Mouse (Mus musculus): ENCODE data around the gene Zfp280b. TPM values are rescaled to one million over a fixed set of nuclear protein-coding genes. Genes with fewer than 3 reads are reported as not detected.

Gene Zfp280b
- polyA plus RNA-seq, 1 experiment from 2014 or later: 10.3 TPM

DNA sequence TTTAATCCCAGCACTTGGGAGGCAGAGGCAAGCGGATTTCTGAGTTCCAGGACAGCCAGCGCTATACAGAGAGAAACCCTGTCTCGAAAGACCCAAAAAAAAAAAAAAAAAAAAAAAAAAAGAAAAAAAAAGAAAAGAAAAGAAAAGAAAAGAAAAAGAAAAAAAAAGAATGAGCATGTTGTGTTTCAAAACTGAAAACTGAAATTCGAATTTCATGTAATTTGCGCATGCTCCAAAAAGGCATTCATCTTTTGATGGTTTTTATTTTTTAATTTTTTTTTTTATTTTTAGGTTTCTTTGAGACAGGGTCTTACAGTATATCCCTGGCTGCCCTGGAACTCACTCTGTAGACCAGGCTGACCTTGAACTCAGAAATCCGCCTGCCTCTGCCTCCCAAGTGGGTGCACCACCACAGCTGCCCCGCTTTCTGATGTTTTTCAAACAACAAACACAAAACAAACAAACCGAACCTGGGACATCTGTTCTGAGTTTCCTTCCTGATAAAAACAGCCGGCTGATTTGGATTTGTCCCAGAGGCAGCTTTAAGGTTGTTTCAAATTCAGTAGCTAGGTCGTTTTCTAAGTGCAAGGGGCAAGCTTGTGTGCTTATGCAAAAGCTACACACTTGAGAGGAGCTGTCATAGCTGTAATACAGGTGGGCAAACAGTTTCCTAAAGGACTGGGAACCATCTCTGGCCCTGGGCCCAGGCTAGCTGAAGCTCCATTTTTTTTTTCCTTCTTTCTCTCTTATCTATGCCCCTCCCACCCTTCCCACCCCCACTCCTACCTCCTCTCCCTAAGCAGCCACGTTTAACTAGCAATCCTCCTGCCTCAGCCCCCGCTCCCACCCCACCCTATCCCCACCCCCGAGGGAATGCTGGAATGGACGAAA, 694 bp upstream of the Zfp280b start:
- peak overlapping the region; percentile 87 for H3K4me3 ChIP-seq (replicated peaks)
- ATAC-seq (ENCODE audit: low FRiP score): peak; percentile 65
- H3K9ac ChIP-seq (replicated peaks): peak overlapping the region; percentile 67
- H3K4me1 ChIP-seq: peaks cover 18% of the 10 kb centered on the region
- 56% methylated on average over 14 of the region's 14 CpGs for WGBS
- H3K27me3 ChIP-seq (replicated peaks): no peaks in the 10 kb centered on the region
- peaks cover 8% of the 10 kb centered on the region for H3K36me3 ChIP-seq
- H3K9me3 ChIP-seq (replicated peaks): no peaks in the 10 kb centered on the region
- peak overlapping the region; percentile 80 for H3K4me2 ChIP-seq
- H3K27ac ChIP-seq (replicated peaks): peak overlapping the region; percentile 84

DNA sequence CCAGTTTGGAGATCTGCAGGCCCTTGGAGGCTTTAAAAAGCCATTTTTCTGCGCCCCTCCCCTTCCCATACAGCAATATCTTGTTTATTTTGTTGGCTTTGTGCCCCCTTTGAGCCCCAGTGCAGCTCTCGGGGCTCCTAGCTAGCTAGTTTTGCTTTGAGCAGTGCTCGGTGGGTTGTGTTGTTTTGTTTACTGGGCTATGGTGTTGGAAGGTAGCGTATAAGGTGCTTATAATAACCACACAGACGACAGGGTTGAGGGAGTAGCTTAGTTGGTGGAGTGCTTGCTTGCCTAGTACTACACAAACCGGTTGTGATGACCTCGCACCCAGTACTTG, 637 bp downstream of the Zfp280b start:
- Histone ChIP-seq H3K36me3 (peaks cover 21% of the 10 kb centered on the region), H3K4me1 (peaks cover 18% of the 10 kb centered on the region), H3K4me2 (peak overlapping the region; percentile 80), H3K27ac (replicated peaks) (peak overlapping the region; percentile 84), H3K9ac (replicated peaks) (peak overlapping the region; percentile 67), H3K4me3 (replicated peaks) (peak overlapping the region; percentile 87), H3K9me3 (replicated peaks) (no peaks in the 10 kb centered on the region), H3K27me3 (replicated peaks) (no peaks in the 10 kb centered on the region)
- WGBS: 21% methylated on average over 7 of the region's 7 CpGs
- 0 out of 2 replicates have a peak, but pooled peaks have one; percentile 15 for ATAC-seq (ENCODE audit: low FRiP score)

- H3K27ac ChIP-seq (replicated peaks): no peak overlapping the region
- H3K36me3 ChIP-seq: peaks cover 32% of the 10 kb centered on the region
- peak overlapping the region; percentile 80; the same call in 1 of the 2 replicates for H3K4me2 ChIP-seq
- no peak for ATAC-seq (ENCODE audit: low FRiP score)
- no peaks in the 10 kb centered on the region for H3K27me3 ChIP-seq (replicated peaks)
- H3K4me1 ChIP-seq: peaks cover 18% of the 10 kb centered on the region
- WGBS: 96% methylated on average over 8 of the region's 8 CpGs
- no peaks in the 10 kb centered on the region for H3K9me3 ChIP-seq (replicated peaks)
- H3K9ac ChIP-seq (replicated peaks): no peak overlapping the region
- no peak overlapping the region for H3K4me3 ChIP-seq (replicated peaks)
Observed at GRCm38 (mm10) chr10:76034001-76034600, 1.7 kb downstream of the Zfp280b start.

GRCm38 (mm10) chr10:76035277-76035676, 2.8 kb downstream of the Zfp280b start:
- ATAC-seq (ENCODE audit: low FRiP score): no peak
- peaks cover 43% of the 10 kb centered on the region for H3K36me3 ChIP-seq
- H3K4me1 ChIP-seq: peaks cover 18% of the 10 kb centered on the region
- no peak overlapping the region for H3K27ac ChIP-seq (replicated peaks)
- no peak overlapping the region for H3K9ac ChIP-seq (replicated peaks)
- no peaks in the 10 kb centered on the region for H3K9me3 ChIP-seq (replicated peaks)
- H3K4me2 ChIP-seq: no peak overlapping the region
- H3K27me3 ChIP-seq (replicated peaks): no peaks in the 10 kb centered on the region
- H3K4me3 ChIP-seq (replicated peaks): no peak overlapping the region

GRCm38 (mm10) chr10:76036962-76037361, 4.5 kb downstream of the Zfp280b start:
- no peaks in the 10 kb centered on the region for H3K27me3 ChIP-seq (replicated peaks)
- WGBS: 96% methylated on average over 5 of the region's 5 CpGs
- no peak overlapping the region for H3K4me2 ChIP-seq
- H3K27ac ChIP-seq (replicated peaks): no peak overlapping the region
- H3K9ac ChIP-seq (replicated peaks): no peak overlapping the region
- no peak overlapping the region for H3K4me3 ChIP-seq (replicated peaks)
- no peaks in the 10 kb centered on the region for H3K9me3 ChIP-seq (replicated peaks)
- H3K4me1 ChIP-seq: peaks cover 15% of the 10 kb centered on the region
- peaks cover 56% of the 10 kb centered on the region for H3K36me3 ChIP-seq
- ATAC-seq (ENCODE audit: low FRiP score): no peak

DNA sequence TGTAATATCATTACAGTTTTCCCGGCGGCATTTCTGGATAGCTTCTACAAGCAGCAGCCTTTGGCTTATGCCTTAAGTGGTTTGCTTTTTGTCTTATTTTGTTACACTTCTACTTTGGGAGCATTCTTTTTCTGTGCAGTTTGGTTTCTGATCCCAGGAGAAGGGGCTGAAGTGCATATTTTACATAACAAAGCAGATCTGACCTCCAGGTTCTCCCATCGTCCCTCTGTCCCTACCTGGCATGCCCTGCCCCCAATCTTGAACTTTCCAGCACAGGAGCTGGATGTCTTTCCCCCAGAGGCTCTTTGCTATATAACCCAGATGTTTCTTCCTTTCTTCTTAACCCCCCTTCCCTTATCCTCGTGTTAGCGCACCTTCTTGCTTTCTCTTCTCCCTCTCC, 12.9 kb downstream of the Zfp280b start:
- Histone ChIP-seq H3K36me3 (peaks cover 26% of the 10 kb centered on the region), H3K4me3 (replicated peaks) (no peak overlapping the region), H3K4me1 (no peaks in the 10 kb centered on the region), H3K9me3 (replicated peaks) (no peaks in the 10 kb centered on the region), H3K27me3 (replicated peaks) (no peaks in the 10 kb centered on the region), H3K27ac (replicated peaks) (no peak overlapping the region), H3K9ac (replicated peaks) (no peak overlapping the region), H3K4me2 (no peak overlapping the region)
- no peak for ATAC-seq (ENCODE audit: low FRiP score)
- 57% methylated on average over 5 of the region's 5 CpGs for WGBS

- Histone ChIP-seq H3K9me3 (replicated peaks) (no peaks in the 10 kb centered on the region), H3K4me1 (no peaks in the 10 kb centered on the region), H3K4me2 (no peak overlapping the region), H3K36me3 (peaks cover 14% of the 10 kb centered on the region), H3K27me3 (replicated peaks) (no peaks in the 10 kb centered on the region), H3K27ac (replicated peaks) (no peak overlapping the region), H3K9ac (replicated peaks) (no peak overlapping the region), H3K4me3 (replicated peaks) (no peak overlapping the region)
- no peak for ATAC-seq (ENCODE audit: low FRiP score)
- 72% methylated on average over 1 of the region's 1 CpGs for WGBS
Observed at GRCm38 (mm10) chr10:76046754-76047153, 14.3 kb downstream of the Zfp280b start.

- H3K9me3 ChIP-seq (replicated peaks): no peaks in the 10 kb centered on the region
- no peak overlapping the region for H3K4me3 ChIP-seq (replicated peaks)
- H3K4me2 ChIP-seq: no peak overlapping the region
- H3K4me1 ChIP-seq: no peaks in the 10 kb centered on the region
- no peaks in the 10 kb centered on the region for H3K27me3 ChIP-seq (replicated peaks)
- no peak for ATAC-seq (ENCODE audit: low FRiP score)
- peaks cover 14% of the 10 kb centered on the region for H3K36me3 ChIP-seq
- no peak overlapping the region for H3K27ac ChIP-seq (replicated peaks)
- no peak overlapping the region for H3K9ac ChIP-seq (replicated peaks)
- WGBS: 53% methylated on average over 5 of the region's 5 CpGs
Observed at GRCm38 (mm10) chr10:76047182-76047869, 14.9 kb downstream of the Zfp280b start.

DNA sequence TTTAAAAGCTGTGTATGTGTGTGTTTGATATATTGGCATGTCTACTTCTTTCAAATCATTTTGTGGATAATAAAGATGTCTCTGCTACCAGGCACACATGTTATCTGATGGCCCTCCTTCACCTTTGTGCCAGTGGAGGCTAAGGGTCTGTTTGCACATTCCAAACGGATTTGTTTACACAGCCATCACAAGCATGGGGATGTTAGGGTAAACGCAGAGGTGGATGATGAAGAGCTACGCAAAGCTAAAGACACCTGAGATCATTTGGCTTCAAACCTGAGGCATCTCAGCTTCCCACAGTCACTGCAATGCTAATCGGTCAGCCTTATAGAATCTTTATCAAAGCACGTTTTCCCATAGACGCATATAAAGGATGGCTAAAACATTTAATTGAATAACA, 16.5 kb downstream of the Zfp280b start:
- Histone ChIP-seq H3K27ac (replicated peaks) (no peak overlapping the region), H3K4me2 (no peak overlapping the region), H3K9me3 (replicated peaks) (no peaks in the 10 kb centered on the region), H3K4me1 (no peaks in the 10 kb centered on the region), H3K36me3 (peaks cover 5% of the 10 kb centered on the region; the same call in 1 of the 2 replicates), H3K27me3 (replicated peaks) (no peaks in the 10 kb centered on the region), H3K9ac (replicated peaks) (no peak overlapping the region), H3K4me3 (replicated peaks) (no peak overlapping the region)
- WGBS: 66% methylated on average over 6 of the region's 6 CpGs
- no peak for ATAC-seq (ENCODE audit: low FRiP score)

DNA sequence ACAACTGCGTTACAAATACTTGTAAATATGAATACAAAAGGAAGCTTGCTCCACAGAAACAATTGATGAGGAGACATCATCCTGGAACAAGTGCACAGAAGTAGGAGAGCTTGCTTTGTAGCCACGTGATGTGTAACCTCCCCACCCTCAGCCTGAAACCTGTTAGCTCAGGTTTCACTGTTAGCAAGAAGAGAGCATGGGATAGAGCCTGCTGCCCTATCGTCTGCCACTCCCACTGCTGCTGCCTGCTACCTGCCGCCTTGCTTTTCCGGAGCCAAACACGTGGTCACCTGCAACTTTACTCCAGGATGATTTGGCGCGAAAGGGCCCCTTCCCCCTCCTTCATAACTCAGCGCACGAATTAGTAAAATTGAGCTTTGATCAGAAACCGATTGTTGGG, 19.4 kb downstream of the Zfp280b start:
- no peaks in the 10 kb centered on the region for H3K9me3 ChIP-seq (replicated peaks)
- 89% methylated on average over 11 of the region's 11 CpGs for WGBS
- no peak overlapping the region for H3K4me2 ChIP-seq
- H3K36me3 ChIP-seq: no peaks in the 10 kb centered on the region
- no peaks in the 10 kb centered on the region for H3K4me1 ChIP-seq
- no peak overlapping the region for H3K27ac ChIP-seq (replicated peaks)
- H3K4me3 ChIP-seq (replicated peaks): no peak overlapping the region
- H3K9ac ChIP-seq (replicated peaks): no peak overlapping the region
- H3K27me3 ChIP-seq (replicated peaks): no peaks in the 10 kb centered on the region
- ATAC-seq (ENCODE audit: low FRiP score): no peak

- Histone ChIP-seq H3K27me3 (replicated peaks) (no peaks in the 10 kb centered on the region), H3K9ac (replicated peaks) (no peak overlapping the region), H3K4me1 (no peaks in the 10 kb centered on the region), H3K4me3 (replicated peaks) (no peak overlapping the region), H3K9me3 (replicated peaks) (no peaks in the 10 kb centered on the region), H3K4me2 (no peak overlapping the region), H3K27ac (replicated peaks) (no peak overlapping the region), H3K36me3 (no peaks in the 10 kb centered on the region)
- WGBS: 93% methylated on average over 5 of the region's 5 CpGs
- ATAC-seq (ENCODE audit: low FRiP score): no peak
Observed at GRCm38 (mm10) chr10:76062439-76062838, 30.0 kb downstream of the Zfp280b start.
